Mouse (Mus musculus): ENCODE measurements around the gene Ciita.

Ciita gene

GRCm38 (mm10) chr16:10520908-10521614 is 41.2 kb downstream of the Ciita start:
- DNase-seq (ENCODE audit: low spot score), result peak; percentile 87

- peak; percentile 63 for DNase-seq (ENCODE audit: low spot score)
These were observed 43.0 kb downstream of the Ciita start for GRCm38 (mm10) chr16:10522811-10523210.

- DNase-seq (ENCODE audit: low spot score), result no peak
These were observed 43.8 kb downstream of the Ciita start for GRCm38 (mm10) chr16:10523650-10524049.

- DNase-seq (ENCODE audit: low spot score), result no peak
These were observed 45.2 kb downstream of the Ciita start for GRCm38 (mm10) chr16:10524866-10525609.

- DNase-seq (ENCODE audit: low spot score), result no peak
These were observed 45.7 kb downstream of the Ciita start for GRCm38 (mm10) chr16:10525610-10525980.

GRCm38 (mm10) chr16:10527046-10527644 is 47.3 kb downstream of the Ciita start:
- no peak for DNase-seq (ENCODE audit: low spot score)

- no peak for DNase-seq (ENCODE audit: low spot score)
These were observed 48.5 kb downstream of the Ciita start for GRCm38 (mm10) chr16:10528382-10528781.

- DNase-seq (ENCODE audit: low spot score), result no peak
These were observed 50.3 kb downstream of the Ciita start for GRCm38 (mm10) chr16:10530179-10530578.

GRCm38 (mm10) chr16:10533781-10534180 is 53.9 kb downstream of the Ciita start:
- no peak for DNase-seq (ENCODE audit: low spot score)

GRCm38 (mm10) chr16:10534567-10534966 is 54.7 kb downstream of the Ciita start:
- no peak for DNase-seq (ENCODE audit: low spot score)

GRCm38 (mm10) chr16:10536323-10536722 is 56.5 kb downstream of the Ciita start:
- DNase-seq (ENCODE audit: low spot score), result no peak

GRCm38 (mm10) chr16:10536961-10537360 is 57.1 kb downstream of the Ciita start:
- no peak for DNase-seq (ENCODE audit: low spot score)

- no peak for DNase-seq (ENCODE audit: low spot score)
These were observed 61.1 kb downstream of the Ciita start for GRCm38 (mm10) chr16:10540763-10541597.

- no peak for DNase-seq (ENCODE audit: low spot score)
These were observed 61.7 kb downstream of the Ciita start for GRCm38 (mm10) chr16:10541598-10541930.

- no peak for DNase-seq (ENCODE audit: low spot score)
These were observed 62.4 kb downstream of the Ciita start for GRCm38 (mm10) chr16:10542266-10542665.

GRCm38 (mm10) chr16:10542698-10543365 is 63.0 kb downstream of the Ciita start, which contains the start of gene Dexi:
Gene Dexi, minus strand, starts transcription at chr16:10543054.
- peak; percentile 95 for DNase-seq (ENCODE audit: low spot score)

GRCm38 (mm10) chr16:10544995-10545622 is 65.2 kb downstream of the Ciita start, which contains the start of gene Clec16a:
Gene Clec16a, plus strand, starts transcription at chr16:10545339.
- DNase-seq (ENCODE audit: low spot score), result peak; percentile 89

GRCm38 (mm10) chr16:10546865-10547264 is 67.0 kb downstream of the Ciita start:
- no peak for DNase-seq (ENCODE audit: low spot score)

- DNase-seq (ENCODE audit: low spot score), result no peak
These were observed 69.1 kb downstream of the Ciita start for GRCm38 (mm10) chr16:10548938-10549337.

- no peak for DNase-seq (ENCODE audit: low spot score)
These were observed 69.7 kb downstream of the Ciita start for GRCm38 (mm10) chr16:10549600-10549999.

- DNase-seq (ENCODE audit: low spot score), result no peak
These were observed 71.7 kb downstream of the Ciita start for GRCm38 (mm10) chr16:10551592-10551991.
